Mouse (Mus musculus) lung, postnatal 25 days (tissue): ENCODE measurements around the gene Sox10.

Experiments used
- DNase-seq: peaks from one replicate; pipeline ENCODE4 v3.0.0; 2022; ENCODE audit warnings: low spot score

The Sox10 gene

DNA sequence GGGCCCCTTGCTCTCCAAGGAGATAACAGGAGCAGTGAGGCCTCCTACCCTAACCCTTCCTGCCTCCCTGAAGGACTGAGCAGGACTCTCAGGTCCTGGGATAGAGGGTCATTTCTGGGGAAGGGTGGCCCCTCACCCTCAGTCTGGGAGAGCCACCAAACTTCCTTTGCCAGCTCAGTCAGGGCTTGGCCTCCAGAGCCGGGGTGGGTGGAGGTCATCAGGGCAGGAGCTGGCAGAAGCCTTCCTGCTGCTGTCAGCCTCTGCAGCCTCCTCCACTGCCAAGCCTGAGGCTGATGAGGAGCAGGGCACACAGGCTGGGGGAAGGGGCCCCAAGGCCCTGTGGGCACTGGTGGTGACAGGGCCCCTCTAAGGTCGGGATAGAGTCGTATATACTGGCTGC lies 9.5 kb downstream of the Sox10 start:
- no peak for DNase-seq

DNA sequence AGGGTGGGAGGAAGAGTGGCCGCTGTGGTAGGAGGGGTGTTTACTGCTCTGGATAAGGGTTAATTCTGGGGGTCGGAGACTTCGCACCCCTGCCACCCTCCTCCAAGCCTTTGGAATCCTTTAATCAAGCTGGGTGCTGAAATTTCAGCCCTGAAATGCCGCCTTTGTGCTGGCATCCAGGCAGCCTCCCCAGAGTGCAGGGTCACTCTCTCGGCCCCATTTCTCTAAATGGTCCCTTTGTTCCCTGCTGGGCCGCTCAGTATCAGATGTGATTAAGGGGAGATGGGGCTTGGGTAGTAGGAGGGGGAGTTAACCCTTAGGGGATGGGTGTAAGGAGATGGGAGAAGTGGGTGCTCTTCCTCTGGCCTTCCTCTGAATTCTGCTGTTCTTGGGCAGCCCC lies 12.3 kb downstream of the Sox10 start:
- DNase-seq: no peak

DNA sequence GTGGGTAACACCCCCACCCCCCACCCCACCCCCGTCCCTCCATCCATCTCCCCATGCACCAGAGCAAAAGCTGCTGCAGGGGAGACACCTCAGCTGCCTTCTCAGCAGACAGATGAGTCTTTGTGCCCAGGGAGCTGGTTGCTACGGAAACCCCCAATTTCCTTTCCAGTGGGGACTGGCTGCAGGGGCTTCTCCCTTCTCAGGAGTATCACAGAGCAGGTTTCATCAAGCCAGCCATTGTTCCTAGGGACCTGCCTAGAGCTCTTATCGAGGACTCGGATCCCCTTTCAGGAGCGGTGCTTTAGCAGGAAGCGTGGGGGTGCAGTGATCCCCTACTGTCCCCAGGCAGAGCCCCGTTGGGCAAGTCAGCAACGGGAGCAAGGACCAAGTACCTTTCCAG lies 13.2 kb downstream of the Sox10 start:
- DNase-seq: no peak

DNA sequence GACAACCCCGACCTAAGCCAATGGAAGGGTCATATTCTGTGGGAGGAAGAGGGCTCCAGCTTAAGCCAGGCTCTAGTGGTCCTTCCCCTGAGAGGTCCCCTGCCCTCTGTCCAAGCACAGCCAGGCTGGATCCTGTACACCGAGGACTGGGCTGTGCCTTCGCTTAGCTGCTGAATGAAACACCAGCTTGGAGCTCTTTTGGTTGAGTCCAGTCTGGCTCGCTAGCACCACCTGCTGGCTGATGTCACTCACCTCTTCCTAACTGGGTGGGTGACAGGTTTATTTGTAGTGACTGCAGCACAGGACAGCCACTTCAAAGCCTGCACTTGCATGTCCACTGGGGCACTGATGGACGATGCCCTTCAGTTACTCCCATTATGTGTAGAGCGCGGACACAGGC lies 16.5 kb downstream of the Sox10 start:
- peak; percentile 82 for DNase-seq

DNA sequence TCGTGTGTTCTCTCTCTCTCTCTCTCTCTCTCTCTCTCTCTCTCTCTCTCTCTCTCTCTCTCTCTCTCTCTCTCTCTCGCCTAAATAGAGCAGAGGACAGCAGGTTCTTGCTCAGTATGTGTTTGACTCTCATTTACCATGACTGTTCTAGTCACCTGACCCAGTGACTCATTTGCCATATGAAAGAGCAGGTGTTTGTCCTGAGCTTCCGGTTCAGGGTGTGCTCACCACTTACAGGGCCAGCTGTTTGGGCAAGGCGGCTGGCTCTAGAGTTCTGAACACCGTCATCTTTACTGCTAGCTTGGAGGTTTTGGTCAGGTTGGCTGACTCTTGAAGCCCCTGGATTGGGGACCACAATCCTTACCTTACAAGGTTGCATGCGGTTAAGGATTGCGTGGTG lies 19.5 kb downstream of the Sox10 start:
- no peak for DNase-seq

GRCm38 (mm10) chr15:79144021-79144420 lies 21.0 kb downstream of the Sox10 start:
- no peak for DNase-seq

- DNase-seq: no peak
Measured at GRCm38 (mm10) chr15:79143316-79143715, 21.7 kb downstream of the Sox10 start.

DNA sequence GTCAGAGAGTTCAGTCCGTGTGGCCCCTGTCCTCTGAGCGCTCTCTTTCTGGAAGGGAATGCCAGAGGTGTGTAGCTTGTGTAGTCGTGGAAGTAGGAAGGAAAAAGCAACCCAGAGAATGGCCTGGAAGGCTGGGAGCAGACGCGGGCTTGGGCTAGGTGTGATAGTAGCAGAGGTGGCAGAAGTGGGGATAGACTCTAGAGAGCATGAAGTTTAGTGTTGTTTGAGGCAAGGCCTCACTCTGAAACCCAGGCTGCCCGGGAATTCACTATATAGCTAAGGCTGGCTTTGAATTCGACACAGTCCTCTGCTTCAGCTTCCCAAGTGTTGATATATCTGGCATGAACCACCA lies 23.5 kb downstream of the Sox10 start:
- no peak for DNase-seq

DNA sequence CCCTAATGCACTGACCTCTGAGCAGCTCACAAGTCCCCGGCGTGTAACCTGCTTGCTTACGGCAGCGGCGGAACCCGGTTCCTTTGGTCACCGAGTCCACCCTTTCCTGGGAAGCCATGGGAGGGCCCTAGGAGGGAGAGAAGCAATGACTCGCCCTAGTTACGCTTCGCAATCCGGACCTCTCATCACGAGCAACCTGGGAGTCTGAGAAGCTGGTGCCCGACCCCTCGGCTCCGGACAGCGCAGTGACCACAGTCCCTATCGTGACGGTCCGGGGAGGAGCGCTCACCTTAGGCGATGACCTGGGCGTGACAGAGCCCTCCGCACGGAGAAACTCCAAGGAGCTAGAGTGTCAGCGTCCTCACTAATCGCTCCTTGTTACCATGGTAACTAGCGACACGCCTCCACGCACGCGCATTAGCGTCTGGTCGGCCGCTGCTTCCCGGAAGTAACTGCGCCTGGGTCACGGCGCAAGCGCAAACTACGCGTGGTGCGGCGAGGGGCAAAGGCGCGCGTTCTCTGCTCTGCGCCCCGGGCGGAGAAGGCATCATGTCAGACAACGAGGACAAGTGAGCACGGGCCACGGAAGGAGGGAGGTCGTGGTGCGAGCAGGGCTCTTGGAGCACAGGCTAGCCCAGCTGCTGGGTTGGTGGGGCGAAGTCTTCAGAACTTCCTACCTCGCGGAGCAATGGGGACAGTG lies 24.0 kb downstream of the Sox10 start, which contains the start of the genes Polr2f and 1700088E04Rik:
Polr2f (plus strand) TSS at position 144 of the 700 bp plus-strand sequence.
1700088E04Rik (minus strand) TSS at position 388 of the 700 bp plus-strand sequence.
- peak; percentile 96 for DNase-seq

- no peak for DNase-seq
Measured at GRCm38 (mm10) chr15:79139640-79140039, 25.4 kb downstream of the Sox10 start.

GRCm38 (mm10) chr15:79135783-79136575 lies 29.1 kb downstream of the Sox10 start:
- DNase-seq: no peak

DNA sequence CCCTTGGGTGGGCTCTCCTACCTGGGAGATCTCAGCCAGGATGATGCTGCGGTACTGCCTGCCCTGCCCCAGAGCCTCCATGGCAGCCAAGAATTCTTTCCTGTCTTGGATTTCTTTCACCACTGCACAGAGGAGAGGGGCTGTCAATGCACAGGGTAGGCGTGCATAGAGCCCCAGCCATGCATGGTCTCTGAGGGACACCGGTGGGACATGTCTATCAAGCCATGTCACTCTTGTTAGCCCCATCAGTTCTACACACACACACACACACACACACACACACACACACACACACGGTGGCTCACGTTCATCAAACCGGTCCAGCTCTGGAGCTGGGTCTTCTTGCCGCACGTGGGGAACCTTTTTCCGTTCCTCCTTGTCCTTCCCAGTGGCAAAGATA lies 29.7 kb downstream of the Sox10 start:
- no peak for DNase-seq

GRCm38 (mm10) chr15:79134496-79135270 lies 30.4 kb downstream of the Sox10 start:
- no peak for DNase-seq

DNA sequence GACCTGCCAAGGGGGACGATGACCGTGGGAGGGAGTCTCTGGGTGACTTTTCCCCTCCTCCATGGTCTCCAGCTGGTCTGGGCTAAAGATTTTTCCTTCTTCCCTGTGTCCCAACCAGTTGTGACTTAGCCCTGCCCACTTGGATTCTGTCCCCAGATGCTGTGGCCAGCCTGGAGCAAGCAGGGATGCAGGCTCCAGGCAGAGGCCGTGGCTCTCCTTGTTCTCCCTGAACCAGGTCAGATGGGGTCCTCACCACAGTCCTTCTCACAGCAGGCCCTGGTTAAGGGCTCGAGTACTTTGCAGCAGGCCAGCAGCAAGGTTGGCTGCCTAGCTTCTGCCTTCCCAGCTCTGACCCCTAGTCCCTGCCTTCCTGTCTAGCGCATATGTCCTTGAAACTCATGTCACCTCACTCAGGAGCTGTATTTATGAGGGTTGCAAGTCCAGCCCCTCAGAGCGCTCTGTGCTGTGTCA lies 31.8 kb downstream of the Sox10 start:
- peak; percentile 23 for DNase-seq

- DNase-seq: peak; percentile 93
Measured at GRCm38 (mm10) chr15:79131442-79131841, 33.6 kb downstream of the Sox10 start.

DNA sequence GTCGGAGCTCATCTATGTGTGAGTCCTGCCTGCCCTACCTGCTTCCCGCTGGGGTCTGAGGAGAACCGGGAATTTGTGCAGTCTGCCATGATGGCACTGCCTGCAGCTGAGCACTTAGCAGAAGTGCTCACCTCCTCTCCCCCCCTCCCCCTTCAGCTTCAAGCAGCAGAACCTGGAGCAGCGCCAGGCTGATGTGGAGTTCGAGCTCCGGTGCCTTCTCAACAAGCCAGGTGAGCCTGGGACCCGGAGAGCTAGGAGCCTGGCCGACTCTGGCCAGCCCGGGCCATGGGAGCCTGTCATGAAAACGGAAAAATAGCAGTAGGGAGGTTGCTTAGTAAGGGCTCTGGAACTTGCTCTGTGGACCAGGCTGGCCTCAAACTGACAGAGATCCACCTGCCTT lies 34.3 kb downstream of the Sox10 start:
- peak; percentile 71 for DNase-seq

- DNase-seq: no peak
Measured at GRCm38 (mm10) chr15:79129311-79129710, 35.7 kb downstream of the Sox10 start.

DNA sequence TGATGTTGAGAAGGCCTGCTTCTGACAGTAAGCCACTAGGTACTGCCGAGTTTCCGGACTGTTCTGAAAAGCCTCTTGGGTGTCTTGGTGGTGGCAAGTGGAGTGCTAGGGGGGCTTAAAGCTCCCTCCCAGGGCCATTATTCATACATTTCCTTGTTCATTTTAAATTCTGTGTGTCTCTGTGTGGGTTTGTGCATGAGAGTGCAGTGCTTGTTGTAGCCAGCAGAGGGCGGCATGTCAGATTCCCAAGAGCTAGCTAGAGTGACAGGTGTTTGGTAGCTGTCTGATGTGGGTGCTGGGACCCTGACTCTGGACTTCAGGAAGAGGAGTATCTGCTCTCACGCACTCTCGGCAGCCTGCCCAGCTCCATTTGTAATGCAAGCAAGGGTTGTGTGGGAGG lies 36.8 kb downstream of the Sox10 start:
- DNase-seq: no peak

GRCm38 (mm10) chr15:79127101-79127500 lies 37.9 kb downstream of the Sox10 start:
- DNase-seq: no peak

DNA sequence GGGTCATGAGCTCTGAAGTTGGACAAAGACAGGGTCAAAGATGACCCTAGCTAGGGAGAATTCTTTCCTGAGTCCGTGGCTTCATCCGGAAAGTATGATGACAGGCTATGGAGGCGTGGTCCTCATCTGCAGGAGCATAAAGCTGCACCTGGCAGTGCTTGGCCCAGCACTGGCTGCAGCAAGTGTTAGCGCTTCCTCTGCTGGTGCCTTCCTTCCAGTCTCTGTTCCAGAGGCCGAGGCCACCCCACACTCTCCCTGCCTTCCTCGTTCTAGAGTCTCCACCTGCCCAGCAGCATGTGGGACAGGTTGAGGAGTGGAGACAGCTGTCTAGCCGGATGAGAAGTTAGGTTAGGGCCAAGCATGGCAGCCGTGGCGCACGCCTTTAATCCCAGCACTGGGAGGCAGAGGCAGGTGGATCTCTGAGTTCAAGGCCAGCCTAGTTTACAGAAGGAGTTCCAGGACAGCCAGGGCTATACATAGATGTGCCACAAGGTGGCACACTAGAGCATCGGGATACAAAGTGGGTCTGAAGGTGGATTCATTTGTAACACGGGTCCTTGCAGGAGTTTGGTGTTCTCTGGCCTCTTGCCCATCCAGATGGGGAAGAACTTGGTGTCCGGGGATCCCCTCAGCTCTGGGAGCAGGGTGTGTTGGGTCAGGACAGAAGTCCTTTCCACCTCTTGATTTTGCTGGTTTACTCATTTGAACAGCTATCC lies 38.7 kb downstream of the Sox10 start:
- peak; percentile 59 for DNase-seq

- DNase-seq: no peak
Measured at GRCm38 (mm10) chr15:79124331-79124875, 40.6 kb downstream of the Sox10 start.

DNA sequence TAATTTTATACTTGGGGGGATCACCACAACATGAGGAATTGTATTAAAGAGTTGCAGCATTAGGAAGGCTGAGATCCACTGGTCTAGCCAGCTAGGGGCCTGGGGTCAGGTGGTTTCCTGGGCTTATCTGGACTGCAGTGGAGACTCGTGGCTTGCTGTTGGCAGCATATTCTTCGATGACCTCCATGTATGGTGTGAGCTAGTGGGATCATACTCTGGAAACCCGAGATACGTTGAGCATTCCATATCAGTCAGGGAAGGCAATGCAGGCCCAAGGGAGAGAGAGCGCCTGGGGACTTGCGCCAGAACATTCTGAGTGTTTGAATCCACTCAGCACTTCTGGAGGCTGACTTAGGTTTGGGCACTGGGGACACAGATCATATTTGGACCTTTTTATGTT lies 41.3 kb downstream of the Sox10 start:
- DNase-seq: no peak
